Mouse (Mus musculus) MEL-GATA-1-ER (cell line): ENCODE results near the gene Rubcnl.
A peak's percentile ranks its signal among the peaks of the same experiment; 100 is the strongest.

Experiments used
- DNase-seq: peaks from one replicate; pipeline ENCODE4 v3.0.0-alpha.2; 2012; ENCODE audit warnings: low read depth; ENCODE audit errors: extremely low read depth

Rubcnl gene

DNA sequence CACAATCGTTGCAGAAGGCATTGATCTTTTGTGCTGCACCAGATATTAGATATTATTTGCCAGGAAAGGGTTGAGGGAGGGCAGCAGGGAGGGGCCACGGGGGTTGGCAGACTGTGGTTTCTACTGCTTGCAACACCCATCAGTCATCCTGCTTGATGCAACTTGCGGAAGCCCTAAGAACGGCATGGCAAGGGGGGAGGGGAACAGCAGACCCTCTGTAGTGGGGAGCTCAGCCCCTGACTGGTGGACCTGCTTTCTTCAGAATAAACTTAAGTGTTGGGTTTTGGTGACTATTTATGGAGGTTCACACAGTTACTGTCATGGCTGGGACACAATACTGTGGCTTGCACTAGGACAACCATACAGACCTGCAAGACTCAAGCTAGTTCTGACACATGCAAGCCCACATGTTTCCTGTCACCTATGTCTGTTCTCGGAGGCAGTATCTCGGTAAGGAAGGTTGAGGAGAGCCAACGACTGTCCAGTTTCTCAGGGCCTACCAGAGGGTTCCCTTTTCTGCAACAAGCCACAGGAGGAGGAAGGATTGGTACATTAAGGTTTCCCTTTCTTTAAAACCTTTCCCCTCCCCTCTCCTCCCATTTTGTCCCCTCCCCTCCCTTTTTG lies 53.6 kb downstream of the Rubcnl start:
- no peak for DNase-seq

DNA sequence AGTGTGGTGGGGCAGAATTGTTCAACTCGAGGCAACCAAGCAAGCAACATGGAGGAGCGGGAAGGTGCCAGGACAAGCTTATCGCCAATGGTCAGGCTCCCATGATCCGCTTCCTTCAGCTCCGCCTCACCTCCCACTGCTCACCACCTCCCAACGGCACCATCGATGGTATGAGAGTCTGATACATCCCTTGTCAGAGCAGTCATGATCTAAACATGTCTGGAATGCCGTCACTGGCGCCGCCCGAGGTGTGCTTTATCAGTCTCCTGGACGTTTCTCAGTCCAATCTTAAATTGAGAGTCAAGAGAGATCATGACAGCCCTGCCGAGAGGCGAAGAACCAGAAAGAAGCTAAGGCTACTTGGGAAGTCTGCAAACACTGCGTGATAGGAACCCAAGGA lies 55.3 kb downstream of the Rubcnl start:
- no peak for DNase-seq

- no peak for DNase-seq
Measured at GRCm38 (mm10) chr14:75075299-75076180, 59.7 kb downstream of the Rubcnl start.

DNA sequence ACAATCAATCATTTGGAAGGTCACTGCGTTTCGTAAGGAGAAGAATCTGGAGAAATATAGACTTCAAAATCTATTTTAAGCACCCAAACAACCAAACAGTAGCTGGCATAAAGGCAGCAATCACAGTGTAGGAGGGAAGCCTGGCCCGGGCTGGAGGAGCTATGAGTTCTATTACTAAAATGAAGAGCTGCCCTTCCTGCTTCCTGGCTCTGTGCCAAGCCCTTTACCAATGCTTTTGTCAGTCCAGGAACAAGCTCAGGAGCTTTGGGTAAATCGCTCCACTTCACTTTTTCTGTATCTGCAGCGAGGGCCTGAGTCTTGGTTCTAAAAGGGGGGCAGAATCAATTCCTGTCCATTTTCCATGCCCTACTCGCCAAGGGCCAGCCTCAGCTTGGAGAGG lies 62.1 kb downstream of the Rubcnl start:
- DNase-seq = peak; percentile 5
